Mouse (Mus musculus) liver, adult 2 months (tissue): ENCODE data around the gene BC028528. TPM values are rescaled to one million over a fixed set of nuclear protein-coding genes. Genes with fewer than 3 reads are reported as not detected.
A peak's percentile ranks its signal among the peaks of the same experiment; 100 is the strongest.
"Not testable (repeated sequence)": the region's sequence is repeated elsewhere in the genome, so short reads cannot be mapped to it uniquely, and the experiment has no call there.

Experiments used
- DNase-seq: peaks from one replicate; pipeline ENCODE4 v3.0.0-alpha.2; 2011; ENCODE audit warnings: low read depth, low spot score; ENCODE audit errors: extremely low read depth
- H3K27ac ChIP-seq: fragments of 200-500 bp; replicated peaks from 2 replicates; pipeline ENCODE4 v1.5.1; 2012; ENCODE audit warnings: low read depth, mild to moderate bottlenecking, control low read depth, inconsistent platforms, low read length; ENCODE audit not compliant: insufficient read depth
- H3K27me3 ChIP-seq: fragments of 200-500 bp; 2 replicates; pipeline ENCODE4 v1.6.1; 2012; ENCODE audit warnings: mild to moderate bottlenecking, moderate library complexity, low read length, inconsistent platforms; ENCODE audit not compliant: control insufficient read depth, insufficient read depth
- H3K36me3 ChIP-seq: fragments of 200-500 bp; 2 replicates; pipeline ENCODE4 v1.6.1; 2012; ENCODE audit warnings: low read length, inconsistent platforms; ENCODE audit not compliant: control insufficient read depth, insufficient read depth
- H3K4me1 ChIP-seq: fragments of 200-500 bp; 2 replicates; pipeline ENCODE4 v1.6.1; 2011; ENCODE audit warnings: low read length; ENCODE audit not compliant: control insufficient read depth, insufficient read depth
- H3K4me3 ChIP-seq: fragments of 200-500 bp; 2 replicates; pipeline ENCODE4 v1.5.1; 2011; ENCODE audit warnings: low read depth, mild to moderate bottlenecking, control low read depth, low read length, moderate library complexity; ENCODE audit not compliant: insufficient read depth
- H3K79me2 ChIP-seq: fragments of 200-500 bp; 2 replicates; pipeline ENCODE4 v1.6.1; 2012; ENCODE audit warnings: inconsistent platforms, mild to moderate bottlenecking, low read length, moderate library complexity; ENCODE audit not compliant: control insufficient read depth, insufficient read depth
- H3K9ac ChIP-seq: fragments of 200-500 bp; 2 replicates; pipeline ENCODE4 v1.6.1; 2012; ENCODE audit warnings: low read depth, mild to moderate bottlenecking, control low read depth, inconsistent platforms, low read length
- CTCF ChIP-seq: fragments of 200-500 bp; IDR thresholded peaks from 2 replicates; pipeline ENCODE4 v1.5.1; 2011; ENCODE audit warnings: low read depth, low read length, control low read depth
- POLR2A ChIP-seq: fragments of 200-500 bp; IDR thresholded peaks from 2 replicates; pipeline ENCODE4 v1.6.1; 2011; ENCODE audit warnings: low read length, control low read depth; ENCODE audit not compliant: insufficient read depth; ENCODE audit errors: extremely low read depth
- WGBS: fragments of 180-500 bp; shearing (Covaris S2); methylation state at CpG from one replicate; pipeline ENCODE4 v1.1.7; 2018; 5-methylcytosine and 5-hydroxymethylcytosine counted together
- polyA plus RNA-seq: library from polyadenylated mRNA; depleted of rRNA; stranded (reverse); fragments of >200 nt; gene quantifications from 2 replicates; pipeline ENCODE4 v1.2.3, GENCODE M21; 2012
- total RNA-seq: library from RNA; depleted of rRNA; stranded (reverse); fragments of >200 nt; gene quantifications from 2 replicates; pipeline ENCODE4 v1.2.3, GENCODE M21; 2014

BC028528 gene
- total and polyA plus RNA-seq, 2 experiments, result 0.98 to 5.3 TPM

GRCm38 (mm10) chr3:95865050-95865449, 26.8 kb downstream of the BC028528 start:
- Histone ChIP-seq H3K36me3 (peaks cover 10% of the 10 kb centered on the region), H3K79me2 (no peaks in the 10 kb centered on the region; the same call in 1 of the 2 replicates), H3K4me1 (peaks cover 7% of the 10 kb centered on the region), H3K27ac (peak overlapping the region; percentile 84), H3K4me3 (no peak overlapping the region), H3K27me3 (no peaks in the 10 kb centered on the region), H3K9ac (peak overlapping the region; percentile 26; the same call in 1 of the 2 replicates)
- no peak for TF ChIP-seq POLR2A
- TF ChIP-seq CTCF, result no peak
- 22% methylated on average over 5 of the region's 5 CpGs for WGBS
- DNase-seq, result peak; percentile 75

- Histone ChIP-seq H3K4me1 (peaks cover 7% of the 10 kb centered on the region), H3K9ac (no peak overlapping the region), H3K4me3 (no peak overlapping the region), H3K27ac (no peak overlapping the region), H3K36me3 (peaks cover 6% of the 10 kb centered on the region; the same call in 1 of the 2 replicates), H3K79me2 (no peaks in the 10 kb centered on the region; the same call in 1 of the 2 replicates), H3K27me3 (no peaks in the 10 kb centered on the region)
- TF ChIP-seq POLR2A, result no peak
- no peak for TF ChIP-seq CTCF
- WGBS, result 83% methylated on average over 7 of the region's 7 CpGs
- DNase-seq, result no peak
These were observed 28.2 kb downstream of the BC028528 start for GRCm38 (mm10) chr3:95863578-95863977.

- Histone ChIP-seq H3K27me3 (no peaks in the 10 kb centered on the region), H3K4me3 (no peak overlapping the region), H3K36me3 (peaks cover 3% of the 10 kb centered on the region; the same call in 1 of the 2 replicates), H3K4me1 (peaks cover 7% of the 10 kb centered on the region), H3K9ac (no peak overlapping the region), H3K27ac (no peak overlapping the region), H3K79me2 (no peaks in the 10 kb centered on the region; the same call in 1 of the 2 replicates)
- TF ChIP-seq POLR2A (no peak), CTCF (peak; percentile 41; the same call in 1 of the 2 replicates)
- 51% methylated on average over 2 of the region's 2 CpGs for WGBS
- peak; percentile 73 for DNase-seq
These were observed 30.0 kb downstream of the BC028528 start for GRCm38 (mm10) chr3:95861796-95862195.

GRCm38 (mm10) chr3:95861216-95861615, 30.6 kb downstream of the BC028528 start:
- DNase-seq, result no peak
- Histone ChIP-seq H3K27me3 (no peaks in the 10 kb centered on the region), H3K4me3 (no peak overlapping the region), H3K4me1 (peaks cover 7% of the 10 kb centered on the region), H3K9ac (no peak overlapping the region), H3K79me2 (no peaks in the 10 kb centered on the region; the same call in 1 of the 2 replicates), H3K36me3 (peaks cover 3% of the 10 kb centered on the region; the same call in 1 of the 2 replicates), H3K27ac (no peak overlapping the region)
- TF ChIP-seq POLR2A (no peak), CTCF (0 out of 2 replicates have a peak, but pooled peaks have one; percentile 24)
- WGBS, result 76% methylated on average over 10 of the region's 10 CpGs

- Histone ChIP-seq H3K27me3 (no peaks in the 10 kb centered on the region), H3K27ac (no peak overlapping the region), H3K4me1 (peaks cover 3% of the 10 kb centered on the region; the same call in 1 of the 2 replicates), H3K36me3 (peaks cover 3% of the 10 kb centered on the region; the same call in 1 of the 2 replicates), H3K4me3 (no peak overlapping the region), H3K79me2 (no peaks in the 10 kb centered on the region; the same call in 1 of the 2 replicates), H3K9ac (no peak overlapping the region)
- DNase-seq, result no peak
- 80% methylated on average over 3 of the region's 3 CpGs for WGBS
- TF ChIP-seq CTCF (0 out of 2 replicates have a peak, but pooled peaks have one; percentile 6), POLR2A (no peak)
These were observed 31.5 kb downstream of the BC028528 start for GRCm38 (mm10) chr3:95860323-95860722.

- 78% methylated on average over 3 of the region's 3 CpGs for WGBS
- not testable (repeated sequence) for H3K36me3 ChIP-seq, H3K4me1 ChIP-seq, H3K9ac ChIP-seq, DNase-seq, H3K27ac ChIP-seq, H3K27me3 ChIP-seq, H3K4me3 ChIP-seq, H3K79me2 ChIP-seq
These were observed 33.5 kb downstream of the BC028528 start for GRCm38 (mm10) chr3:95858278-95858677.

- not testable (repeated sequence) for H3K27me3 ChIP-seq, H3K4me1 ChIP-seq, H3K79me2 ChIP-seq, H3K9ac ChIP-seq, H3K36me3 ChIP-seq, DNase-seq, H3K27ac ChIP-seq, H3K4me3 ChIP-seq
- WGBS, result 88% methylated on average over 1 of the region's 1 CpGs
These were observed 34.8 kb downstream of the BC028528 start for GRCm38 (mm10) chr3:95857050-95857449.
